Mouse (Mus musculus): ENCODE results near the gene Spcs1.

Gene Spcs1

GRCm38 (mm10) chr14:31001307-31002205, at the start of gene Spcs1, which contains the start of gene Glt8d1:
Gene Spcs1 (minus strand): TSS chr14:31001672.
Gene Glt8d1 (plus strand): TSS chr14:31001400.
- DNase-seq (ENCODE audit: low spot score), result peak; percentile 86

GRCm38 (mm10) chr14:31045817-31046216, 44.3 kb upstream of the Spcs1 start:
- no peak for DNase-seq (ENCODE audit: low spot score)

GRCm38 (mm10) chr14:31045296-31045695, 43.8 kb upstream of the Spcs1 start:
- DNase-seq (ENCODE audit: low spot score), result no peak

GRCm38 (mm10) chr14:31025785-31026184, 24.3 kb upstream of the Spcs1 start:
- no peak for DNase-seq (ENCODE audit: low spot score)

- no peak for DNase-seq (ENCODE audit: low spot score)
Observed at GRCm38 (mm10) chr14:31022579-31022978, 21.1 kb upstream of the Spcs1 start.

- peak; percentile 65 for DNase-seq (ENCODE audit: low spot score)
Observed at GRCm38 (mm10) chr14:31019331-31020205, 18.1 kb upstream of the Spcs1 start.

GRCm38 (mm10) chr14:31018860-31019291, 17.4 kb upstream of the Spcs1 start, which contains the start of the genes Pbrm1 and Gnl3:
Gene Pbrm1 (plus strand): TSS chr14:31019138.
Gene Gnl3 (minus strand): TSS chr14:31019152.
- peak; percentile 95 for DNase-seq (ENCODE audit: low spot score)

- DNase-seq (ENCODE audit: low spot score), result no peak
Observed at GRCm38 (mm10) chr14:31017854-31018253, 16.4 kb upstream of the Spcs1 start.

- DNase-seq (ENCODE audit: low spot score), result no peak
Observed at GRCm38 (mm10) chr14:31016063-31016462, 14.6 kb upstream of the Spcs1 start.

GRCm38 (mm10) chr14:31013928-31014327, 12.5 kb upstream of the Spcs1 start:
- DNase-seq (ENCODE audit: low spot score), result no peak

- no peak for DNase-seq (ENCODE audit: low spot score)
Observed at GRCm38 (mm10) chr14:31011588-31011987, 10.1 kb upstream of the Spcs1 start.

GRCm38 (mm10) chr14:31006779-31007178, 5.3 kb upstream of the Spcs1 start:
- DNase-seq (ENCODE audit: low spot score), result no peak

- DNase-seq (ENCODE audit: low spot score), result no peak
Observed at GRCm38 (mm10) chr14:31004527-31004926, 3.1 kb upstream of the Spcs1 start.

GRCm38 (mm10) chr14:31000816-31001306, 611 bp downstream of the Spcs1 start:
- no peak for DNase-seq (ENCODE audit: low spot score)

GRCm38 (mm10) chr14:31000356-31000755, 1.1 kb downstream of the Spcs1 start:
- DNase-seq (ENCODE audit: low spot score), result no peak

- no peak for DNase-seq (ENCODE audit: low spot score)
Observed at GRCm38 (mm10) chr14:30996417-30996816, 5.1 kb downstream of the Spcs1 start.

- DNase-seq (ENCODE audit: low spot score), result no peak
Observed at GRCm38 (mm10) chr14:30976222-30976621, 25.2 kb downstream of the Spcs1 start.

- DNase-seq (ENCODE audit: low spot score), result peak; percentile 11
Observed at GRCm38 (mm10) chr14:30974204-30974603, 27.3 kb downstream of the Spcs1 start.

- DNase-seq (ENCODE audit: low spot score), result no peak
Observed at GRCm38 (mm10) chr14:30960366-30960765, 41.1 kb downstream of the Spcs1 start.

GRCm38 (mm10) chr14:30959031-30959430, 42.4 kb downstream of the Spcs1 start:
- no peak for DNase-seq (ENCODE audit: low spot score)

- no peak for DNase-seq (ENCODE audit: low spot score)
Observed at GRCm38 (mm10) chr14:30958517-30958916, 43.0 kb downstream of the Spcs1 start.

- DNase-seq (ENCODE audit: low spot score), result peak; percentile 90
Observed at GRCm38 (mm10) chr14:30951154-30951825, 50.2 kb downstream of the Spcs1 start, which contains the start of gene Nek4. Gene Nek4 (plus strand): TSS chr14:30951377.
